Mouse (Mus musculus) heart, adult 2 months (tissue): ENCODE measurements around the gene Crybg1. TPM values are rescaled to one million over a fixed set of nuclear protein-coding genes. Genes with fewer than 3 reads are reported as not detected.
A peak's percentile ranks its signal among the peaks of the same experiment; 100 is the strongest.

Experiments
- DNase-seq, 2 experiments: peaks; one replicate each; pipeline ENCODE4 v3.0.0; 2021
- H3K27ac ChIP-seq: fragments of 200-600 bp; 2 replicates; pipeline ENCODE4 v1.8.1; 2022
- H3K27me3 ChIP-seq: fragments of 200-500 bp; 2 replicates; pipeline ENCODE4 v1.6.1; 2012; ENCODE audit warnings: mild to moderate bottlenecking, low read length, inconsistent platforms, mixed read lengths; ENCODE audit not compliant: control insufficient read depth, insufficient read depth
- H3K36me3 ChIP-seq: fragments of 200-500 bp; 2 replicates; pipeline ENCODE4 v1.6.1; 2012; ENCODE audit warnings: low read length, inconsistent platforms; ENCODE audit not compliant: control insufficient read depth, insufficient read depth
- H3K4me1 ChIP-seq: fragments of 200-500 bp; 2 replicates; pipeline ENCODE4 v1.6.1; 2011; ENCODE audit warnings: low read length; ENCODE audit not compliant: control insufficient read depth, insufficient read depth
- H3K4me3 ChIP-seq: fragments of 200-600 bp; 2 replicates; pipeline ENCODE4 v1.8.1; 2022
- H3K79me2 ChIP-seq: fragments of 200-500 bp; replicated peaks from 2 replicates; pipeline ENCODE4 v1.6.1; 2012; ENCODE audit warnings: mild to moderate bottlenecking, inconsistent platforms, low read length, moderate library complexity, mixed read lengths; ENCODE audit not compliant: control insufficient read depth, insufficient read depth
- H3K9ac ChIP-seq: fragments of 200-500 bp; 2 replicates; pipeline ENCODE4 v1.6.1; 2012; ENCODE audit warnings: low read depth, mild to moderate bottlenecking, control low read depth, inconsistent platforms, low read length, mixed read lengths
- CTCF ChIP-seq: fragments of 200-600 bp; IDR thresholded peaks from 2 replicates; pipeline ENCODE4 v1.8.1; 2022; ENCODE audit warnings: antibody characterized with exemption, mild to moderate bottlenecking, moderate library complexity
- EP300 ChIP-seq: fragments of 200-500 bp; IDR thresholded peaks from 2 replicates; pipeline ENCODE4 v1.6.1; 2011; ENCODE audit warnings: low read depth, low read length, control low read depth; ENCODE audit not compliant: insufficient read depth
- POLR2A ChIP-seq: fragments of 200-500 bp; IDR thresholded peaks from 2 replicates; pipeline ENCODE4 v1.6.1; 2011; ENCODE audit warnings: mild to moderate bottlenecking, low read depth, low read length, control low read depth; ENCODE audit not compliant: insufficient read depth
- WGBS: fragments of 180-500 bp; shearing (Covaris S2); methylation state at CpG from one replicate; pipeline ENCODE4 v1.1.7; 2018; 5-methylcytosine and 5-hydroxymethylcytosine counted together
- intact Hi-C: fragments of 180-260 bp; cut with DNase I; formaldehyde crosslinking; loops from one replicate; pipeline ENCODE4 v1.15.1; 2025
- polyA plus RNA-seq: library from polyadenylated mRNA; depleted of rRNA; stranded (reverse); fragments of >200 nt; gene quantifications from 2 replicates; pipeline ENCODE4 v1.2.3, GENCODE M21; 2012
- total RNA-seq, 2 experiments: library from RNA; stranded (reverse); gene quantifications; 2 replicates each; pipeline ENCODE4 v1.2.3; 2021

The Crybg1 gene
- total and polyA plus RNA-seq, 3 experiments = 1.1 to 2.9 (median 2.8) TPM

DNA sequence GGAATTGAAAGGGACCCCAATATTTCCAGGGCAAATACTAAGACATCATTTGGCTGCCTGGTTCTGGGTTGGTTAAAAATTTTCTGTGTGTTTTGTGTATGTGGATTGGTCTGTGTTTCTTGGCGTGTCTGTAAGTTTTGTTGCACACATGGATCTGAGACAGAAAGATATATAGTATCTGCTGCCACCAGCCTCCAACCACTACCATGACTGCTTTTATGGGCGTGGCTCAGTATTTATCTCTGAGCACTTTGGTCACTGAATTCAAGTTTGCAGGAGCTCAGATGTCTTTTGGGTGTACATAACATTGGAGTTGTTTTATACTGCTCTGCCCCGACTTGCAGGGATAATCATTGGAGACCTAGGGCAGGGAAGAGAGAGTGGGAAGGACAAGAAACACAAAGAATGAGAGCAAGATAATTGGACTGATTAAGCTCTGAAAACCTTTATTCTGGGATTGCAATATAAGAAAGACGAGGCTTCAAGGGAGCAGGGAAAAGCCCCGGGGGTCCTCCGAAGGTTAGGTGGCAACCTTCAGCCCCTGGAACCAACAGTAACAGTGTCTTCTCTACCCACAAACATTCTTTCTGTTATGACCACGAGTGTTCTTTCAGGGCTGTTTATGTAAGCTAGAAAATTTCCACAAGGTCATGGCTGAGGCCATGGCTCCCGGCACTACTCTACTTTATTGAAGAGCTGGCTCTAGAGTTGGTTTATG, 15.8 kb upstream of the Crybg1 start:
- no peaks in the 10 kb centered on the region for H3K79me2 ChIP-seq
- H3K4me3 ChIP-seq = no peak overlapping the region
- H3K27ac ChIP-seq = no peak overlapping the region
- H3K9ac ChIP-seq = no peak overlapping the region
- H3K27me3 ChIP-seq = no peaks in the 10 kb centered on the region
- TF ChIP-seq POLR2A (no peak), CTCF (no peak), EP300 (no peak)
- H3K36me3 ChIP-seq = no peaks in the 10 kb centered on the region
- no peak for DNase-seq
- no peaks in the 10 kb centered on the region for H3K4me1 ChIP-seq
- intact Hi-C loops = no loop called here
- 70% methylated on average over 8 of the region's 8 CpGs for WGBS

DNA sequence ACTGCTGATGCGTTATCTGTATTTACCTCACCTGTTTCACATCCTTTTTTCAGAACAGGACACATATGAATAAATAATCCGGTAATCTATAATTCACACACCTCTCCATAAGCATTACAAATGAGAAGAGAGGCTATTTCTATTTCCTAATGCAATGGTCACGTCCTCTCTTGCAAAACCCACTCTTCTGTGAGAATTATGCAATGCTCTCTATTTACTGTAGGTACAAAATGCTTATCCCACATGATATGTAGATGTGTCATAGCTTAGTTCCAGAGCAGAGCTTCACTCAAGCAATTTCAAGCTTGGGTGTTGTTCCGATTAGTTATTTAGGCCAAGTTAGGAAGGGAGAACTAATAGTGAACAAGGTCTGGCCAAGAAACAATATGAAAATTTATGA, 14.4 kb upstream of the Crybg1 start:
- Histone ChIP-seq H3K4me3 (no peak overlapping the region), H3K27ac (no peak overlapping the region), H3K4me1 (no peaks in the 10 kb centered on the region), H3K36me3 (no peaks in the 10 kb centered on the region), H3K79me2 (no peaks in the 10 kb centered on the region), H3K27me3 (no peaks in the 10 kb centered on the region), H3K9ac (no peak overlapping the region)
- no peak for DNase-seq
- intact Hi-C loops = no loop called here
- WGBS = 83% methylated on average over 4 of the region's 4 CpGs
- TF ChIP-seq EP300 = no peak
- no peak for TF ChIP-seq POLR2A
- no peak for TF ChIP-seq CTCF

DNA sequence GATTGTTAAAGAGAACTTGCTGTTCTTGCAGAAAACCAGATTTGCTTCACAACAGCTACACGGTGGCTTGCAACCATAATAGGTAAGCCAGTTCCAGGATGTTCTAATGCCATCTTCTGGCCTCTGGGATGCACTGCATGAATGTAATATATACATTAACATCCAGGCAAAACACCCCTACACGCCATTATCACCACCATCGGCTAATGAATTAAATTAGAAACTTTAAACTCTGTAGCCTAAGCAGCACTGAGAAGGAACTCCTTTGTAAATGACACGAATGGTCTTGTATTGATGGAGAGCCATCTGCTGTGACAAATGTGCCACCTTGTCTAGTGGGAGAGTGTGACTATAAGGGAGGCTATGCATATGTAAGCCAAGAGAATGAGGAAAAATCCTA, 11.5 kb upstream of the Crybg1 start:
- Histone ChIP-seq H3K27ac (no peak overlapping the region), H3K36me3 (no peaks in the 10 kb centered on the region), H3K27me3 (no peaks in the 10 kb centered on the region), H3K4me1 (no peaks in the 10 kb centered on the region), H3K4me3 (no peak overlapping the region), H3K9ac (no peak overlapping the region), H3K79me2 (no peaks in the 10 kb centered on the region)
- 41% methylated on average over 4 of the region's 4 CpGs for WGBS
- peak; percentile 48 for TF ChIP-seq CTCF
- TF ChIP-seq EP300 = no peak
- no peak for DNase-seq
- intact Hi-C loops = no loop called here

- Histone ChIP-seq H3K27ac (no peak overlapping the region), H3K36me3 (no peaks in the 10 kb centered on the region), H3K4me1 (no peaks in the 10 kb centered on the region), H3K9ac (no peak overlapping the region), H3K27me3 (no peaks in the 10 kb centered on the region), H3K79me2 (no peaks in the 10 kb centered on the region), H3K4me3 (no peak overlapping the region)
- TF ChIP-seq POLR2A = no peak
- TF ChIP-seq CTCF = no peak
- TF ChIP-seq EP300 = no peak
- intact Hi-C loops = no loop called here
- no peak for DNase-seq
- WGBS = 69% methylated on average over 2 of the region's 2 CpGs
Measured at GRCm38 (mm10) chr10:44157489-44157888, 8.8 kb upstream of the Crybg1 start.

DNA sequence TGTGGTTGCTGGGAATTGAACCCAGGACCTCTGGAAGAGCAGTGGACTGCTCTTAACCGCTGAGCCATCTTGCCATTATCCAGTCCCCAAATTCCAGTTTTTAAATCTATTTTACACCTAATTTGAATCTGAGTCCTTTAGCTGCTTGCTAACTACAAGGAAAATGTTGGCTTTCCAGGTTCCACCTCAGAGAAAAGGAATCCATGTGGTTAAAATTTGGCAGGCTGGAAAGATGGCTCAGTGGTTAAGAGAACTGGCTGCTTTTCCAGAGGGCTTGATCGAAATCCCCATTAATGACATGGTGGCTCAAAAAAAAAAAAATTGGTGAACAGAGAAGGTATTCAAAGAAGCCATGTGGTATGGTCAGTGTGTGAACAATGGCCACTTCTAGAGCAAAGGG, 1.8 kb upstream of the Crybg1 start:
- WGBS = 94% methylated on average over 2 of the region's 2 CpGs

DNA sequence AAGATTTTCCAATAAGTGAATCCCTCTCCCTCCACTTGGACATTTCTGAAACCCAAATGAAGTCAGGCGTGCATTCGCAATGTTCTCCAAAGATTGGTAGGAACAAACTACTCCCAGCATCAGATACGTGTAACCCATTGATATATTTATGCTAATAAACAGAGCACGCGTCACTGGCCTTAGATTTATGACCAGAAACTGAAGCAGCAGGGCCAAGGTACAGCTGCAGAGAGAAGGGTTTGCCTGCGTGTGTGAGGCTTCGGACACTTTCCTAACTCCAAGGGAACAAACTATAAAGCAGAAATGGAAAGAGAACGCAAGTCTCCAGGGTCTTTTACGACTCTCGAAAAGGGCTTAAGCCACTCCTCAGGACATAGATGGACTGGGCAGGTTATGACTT, 5.3 kb downstream of the Crybg1 start:
- no peak overlapping the region for H3K9ac ChIP-seq
- intact Hi-C loops = no loop called here
- 89% methylated on average over 10 of the region's 10 CpGs for WGBS
- no peaks in the 10 kb centered on the region for H3K27me3 ChIP-seq
- no peak for DNase-seq
- no peaks in the 10 kb centered on the region for H3K36me3 ChIP-seq
- TF ChIP-seq EP300 (no peak), POLR2A (no peak)
- no peaks in the 10 kb centered on the region for H3K4me1 ChIP-seq
- H3K27ac ChIP-seq = no peak overlapping the region
- H3K4me3 ChIP-seq = no peak overlapping the region
- H3K79me2 ChIP-seq = no peaks in the 10 kb centered on the region

More for the DNA sequence above, 1.8 kb upstream of the Crybg1 start:
- DNase-seq = no peak
- no peak for TF ChIP-seq EP300
- no peak for TF ChIP-seq POLR2A
- no peak for TF ChIP-seq CTCF
- Histone ChIP-seq H3K4me3 (no peak overlapping the region), H3K36me3 (no peaks in the 10 kb centered on the region), H3K79me2 (no peaks in the 10 kb centered on the region), H3K9ac (no peak overlapping the region), H3K4me1 (no peaks in the 10 kb centered on the region), H3K27me3 (no peaks in the 10 kb centered on the region), H3K27ac (no peak overlapping the region)
- intact Hi-C loops = no loop called here
